Mouse (Mus musculus): Measurements from ENCODE around the gene Nr1h3. TPM values are rescaled to one million over a fixed set of nuclear protein-coding genes. Genes with fewer than 3 reads are reported as not detected.

Gene Nr1h3
- polyA plus RNA-seq, 1 experiment from 2014 or later: 0.91 TPM

GRCm38 (mm10) chr2:91182405-91183147, 20.1 kb downstream of the Nr1h3 start:
- peak overlapping the region; percentile 72 for H3K27ac ChIP-seq (replicated peaks; ENCODE audit: low read depth, low read length)
- no peaks in the 10 kb centered on the region for H3K36me3 ChIP-seq (replicated peaks; ENCODE audit: control insufficient read depth, insufficient read depth, low read depth, low read length)
- WGBS: under 1% methylated on average over 67 of the region's 81 CpGs
- no peaks in the 10 kb centered on the region for H3K4me1 ChIP-seq (ENCODE audit: control insufficient read depth, insufficient read depth, low read length)
- H3K9ac ChIP-seq (replicated peaks; ENCODE audit: low read length): peak overlapping the region; percentile 68
- H3K27me3 ChIP-seq (ENCODE audit: control insufficient read depth, insufficient read depth, low read length): no peaks in the 10 kb centered on the region
- H3K9me3 ChIP-seq (replicated peaks; ENCODE audit: control insufficient read depth, low read length): no peaks in the 10 kb centered on the region
- peak overlapping the region; percentile 78 for H3K4me2 ChIP-seq (ENCODE audit: low read depth, low read length)
- peak; percentile 94 for ATAC-seq (replicated peaks; ENCODE audit: insufficient number of reproducible peaks, low FRiP score, low TSS enrichment, low read depth)
- peak; percentile 84 for DNase-seq (ENCODE audit: low spot score)
- peak overlapping the region; percentile 87 for H3K4me3 ChIP-seq (ENCODE audit: low read depth, low read length)

DNA sequence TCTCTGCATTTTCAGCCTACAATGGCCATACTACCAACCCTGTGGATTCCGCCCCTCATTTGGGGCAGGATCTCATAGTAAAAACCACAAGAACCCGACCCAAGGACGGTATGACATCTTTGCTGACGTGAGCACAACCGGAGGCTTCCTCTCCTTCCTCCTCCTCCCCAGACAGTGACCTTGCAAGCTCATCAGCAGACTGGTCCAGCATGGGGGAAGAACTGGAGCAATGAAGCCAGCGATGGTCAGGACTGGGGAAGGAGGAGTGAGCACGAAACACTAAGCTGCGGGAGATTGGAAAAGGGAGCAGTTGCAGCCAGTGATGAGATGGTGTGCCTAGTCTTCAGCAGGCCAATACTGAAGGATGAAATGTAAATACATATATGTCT, 20.6 kb downstream of the Nr1h3 start:
- Histone ChIP-seq H3K9ac (replicated peaks; ENCODE audit: low read length) (peak overlapping the region; percentile 68), H3K27me3 (ENCODE audit: control insufficient read depth, insufficient read depth, low read length) (no peaks in the 10 kb centered on the region), H3K36me3 (replicated peaks; ENCODE audit: control insufficient read depth, insufficient read depth, low read depth, low read length) (no peaks in the 10 kb centered on the region), H3K4me1 (ENCODE audit: control insufficient read depth, insufficient read depth, low read length) (no peaks in the 10 kb centered on the region), H3K4me3 (ENCODE audit: low read depth, low read length) (peak overlapping the region; percentile 87), H3K4me2 (ENCODE audit: low read depth, low read length) (peak overlapping the region; percentile 78), H3K27ac (replicated peaks; ENCODE audit: low read depth, low read length) (no peak overlapping the region), H3K9me3 (replicated peaks; ENCODE audit: control insufficient read depth, low read length) (no peaks in the 10 kb centered on the region)
- no peak for ATAC-seq (replicated peaks; ENCODE audit: insufficient number of reproducible peaks, low FRiP score, low TSS enrichment, low read depth)
- 17% methylated on average over 8 of the region's 8 CpGs for WGBS
- no peak for DNase-seq (ENCODE audit: low spot score)

DNA sequence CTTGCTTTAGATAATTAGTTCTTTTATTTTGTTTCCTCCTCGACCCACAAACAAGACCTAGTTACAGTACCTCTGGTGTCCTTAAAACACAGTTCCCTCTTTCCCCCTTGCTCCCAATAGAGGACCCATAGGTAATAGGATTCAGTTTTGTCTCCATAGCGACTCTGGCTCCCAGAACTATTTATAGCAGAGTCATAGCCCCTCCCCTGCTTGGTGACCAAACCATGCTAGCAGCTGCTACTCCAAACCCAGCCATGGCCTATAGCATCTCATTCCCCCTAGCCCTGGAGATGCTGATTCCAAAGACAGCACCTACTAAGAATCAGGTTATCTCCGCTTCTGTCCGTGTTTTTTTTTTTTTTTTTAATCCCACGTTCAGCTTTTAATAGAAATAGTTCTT, 21.9 kb downstream of the Nr1h3 start:
- Histone ChIP-seq H3K9me3 (replicated peaks; ENCODE audit: control insufficient read depth, low read length) (no peaks in the 10 kb centered on the region), H3K9ac (replicated peaks; ENCODE audit: low read length) (no peak overlapping the region), H3K4me3 (ENCODE audit: low read depth, low read length) (no peak overlapping the region), H3K4me1 (ENCODE audit: control insufficient read depth, insufficient read depth, low read length) (no peaks in the 10 kb centered on the region), H3K27me3 (ENCODE audit: control insufficient read depth, insufficient read depth, low read length) (no peaks in the 10 kb centered on the region), H3K36me3 (replicated peaks; ENCODE audit: control insufficient read depth, insufficient read depth, low read depth, low read length) (no peaks in the 10 kb centered on the region), H3K4me2 (ENCODE audit: low read depth, low read length) (no peak overlapping the region), H3K27ac (replicated peaks; ENCODE audit: low read depth, low read length) (no peak overlapping the region)
- 77% methylated on average over 5 of the region's 5 CpGs for WGBS
- no peak for DNase-seq (ENCODE audit: low spot score)
- no peak for ATAC-seq (replicated peaks; ENCODE audit: insufficient number of reproducible peaks, low FRiP score, low TSS enrichment, low read depth)

DNA sequence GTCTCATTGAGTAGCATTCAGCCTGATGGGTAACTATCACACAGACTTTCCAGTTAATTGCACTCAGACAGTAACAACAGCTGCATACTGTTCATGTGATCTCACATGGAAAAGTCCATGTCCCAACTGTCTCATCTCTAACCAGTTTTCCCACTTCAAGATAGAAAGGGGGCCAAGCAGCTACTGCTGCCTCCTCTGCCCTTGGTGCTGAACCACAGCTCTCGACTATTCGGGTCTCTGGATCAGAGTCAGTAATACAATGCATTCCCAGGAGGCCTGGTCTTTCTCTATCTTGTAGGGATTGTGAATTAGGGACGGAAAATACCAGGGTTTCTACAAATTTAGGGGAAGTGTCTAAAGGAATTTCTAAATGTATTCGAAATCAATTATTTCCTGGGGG, 22.8 kb downstream of the Nr1h3 start:
- H3K9me3 ChIP-seq (replicated peaks; ENCODE audit: control insufficient read depth, low read length): no peaks in the 10 kb centered on the region
- no peak overlapping the region for H3K4me3 ChIP-seq (ENCODE audit: low read depth, low read length)
- no peaks in the 10 kb centered on the region for H3K27me3 ChIP-seq (ENCODE audit: control insufficient read depth, insufficient read depth, low read length)
- 40% methylated on average over 4 of the region's 4 CpGs for WGBS
- DNase-seq (ENCODE audit: low spot score): no peak
- H3K36me3 ChIP-seq (replicated peaks; ENCODE audit: control insufficient read depth, insufficient read depth, low read depth, low read length): no peaks in the 10 kb centered on the region
- no peaks in the 10 kb centered on the region for H3K4me1 ChIP-seq (ENCODE audit: control insufficient read depth, insufficient read depth, low read length)
- H3K9ac ChIP-seq (replicated peaks; ENCODE audit: low read length): no peak overlapping the region
- no peak overlapping the region for H3K4me2 ChIP-seq (ENCODE audit: low read depth, low read length)
- no peak for ATAC-seq (replicated peaks; ENCODE audit: insufficient number of reproducible peaks, low FRiP score, low TSS enrichment, low read depth)
- no peak overlapping the region for H3K27ac ChIP-seq (replicated peaks; ENCODE audit: low read depth, low read length)

DNA sequence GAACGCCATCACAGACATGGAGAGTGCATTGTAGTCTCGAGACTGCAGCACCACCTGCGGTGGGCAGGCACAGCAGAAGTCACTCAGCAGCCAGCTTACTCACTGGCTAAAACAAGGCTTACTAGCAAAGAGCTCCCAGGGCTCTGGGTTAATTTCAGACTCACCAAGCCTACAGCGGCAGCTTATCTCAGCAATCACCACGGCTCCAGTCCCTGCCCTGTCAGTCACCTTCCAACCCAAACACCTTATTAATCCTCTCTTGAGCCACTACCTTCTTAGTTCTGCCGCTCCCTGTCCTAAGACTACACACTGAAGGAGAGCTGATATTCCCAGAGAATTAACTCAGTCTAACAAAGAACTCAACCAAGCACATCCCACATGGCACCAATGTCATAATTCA, 26.4 kb downstream of the Nr1h3 start:
- H3K9ac ChIP-seq (replicated peaks; ENCODE audit: low read length): no peak overlapping the region
- H3K4me1 ChIP-seq (ENCODE audit: control insufficient read depth, insufficient read depth, low read length): no peaks in the 10 kb centered on the region
- no peak overlapping the region for H3K27ac ChIP-seq (replicated peaks; ENCODE audit: low read depth, low read length)
- no peak overlapping the region for H3K4me3 ChIP-seq (ENCODE audit: low read depth, low read length)
- no peak overlapping the region for H3K4me2 ChIP-seq (ENCODE audit: low read depth, low read length)
- ATAC-seq (replicated peaks; ENCODE audit: insufficient number of reproducible peaks, low FRiP score, low TSS enrichment, low read depth): no peak
- H3K36me3 ChIP-seq (replicated peaks; ENCODE audit: control insufficient read depth, insufficient read depth, low read depth, low read length): no peaks in the 10 kb centered on the region
- H3K27me3 ChIP-seq (ENCODE audit: control insufficient read depth, insufficient read depth, low read length): no peaks in the 10 kb centered on the region
- 71% methylated on average over 6 of the region's 6 CpGs for WGBS
- no peak for DNase-seq (ENCODE audit: low spot score)
- no peaks in the 10 kb centered on the region for H3K9me3 ChIP-seq (replicated peaks; ENCODE audit: control insufficient read depth, low read length)

DNA sequence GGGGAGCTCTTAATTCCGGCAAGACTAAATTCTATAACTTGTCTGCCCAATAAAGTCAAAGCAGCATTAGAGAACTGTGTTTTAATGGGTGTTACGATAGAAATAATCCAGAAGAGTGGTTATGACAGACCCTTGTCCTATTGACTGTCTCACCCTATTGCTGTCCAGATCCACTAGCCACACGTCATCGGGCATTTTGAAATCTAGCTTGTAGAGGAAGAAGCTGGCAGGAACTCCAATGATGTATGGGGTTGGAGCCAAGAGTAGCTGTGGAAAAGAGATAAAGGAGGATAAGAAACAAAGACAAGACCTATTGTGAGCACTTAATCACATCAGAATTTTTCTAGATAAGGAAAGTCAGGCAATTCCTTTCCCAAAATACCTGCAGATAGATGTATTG, 27.1 kb downstream of the Nr1h3 start:
- no peak overlapping the region for H3K4me3 ChIP-seq (ENCODE audit: low read depth, low read length)
- 90% methylated on average over 4 of the region's 4 CpGs for WGBS
- H3K27me3 ChIP-seq (ENCODE audit: control insufficient read depth, insufficient read depth, low read length): no peaks in the 10 kb centered on the region
- H3K4me1 ChIP-seq (ENCODE audit: control insufficient read depth, insufficient read depth, low read length): no peaks in the 10 kb centered on the region
- no peak overlapping the region for H3K27ac ChIP-seq (replicated peaks; ENCODE audit: low read depth, low read length)
- no peaks in the 10 kb centered on the region for H3K9me3 ChIP-seq (replicated peaks; ENCODE audit: control insufficient read depth, low read length)
- DNase-seq (ENCODE audit: low spot score) (no peak), ATAC-seq (replicated peaks; ENCODE audit: insufficient number of reproducible peaks, low FRiP score, low TSS enrichment, low read depth) (no peak)
- no peak overlapping the region for H3K4me2 ChIP-seq (ENCODE audit: low read depth, low read length)
- H3K36me3 ChIP-seq (replicated peaks; ENCODE audit: control insufficient read depth, insufficient read depth, low read depth, low read length): no peaks in the 10 kb centered on the region
- H3K9ac ChIP-seq (replicated peaks; ENCODE audit: low read length): no peak overlapping the region

DNA sequence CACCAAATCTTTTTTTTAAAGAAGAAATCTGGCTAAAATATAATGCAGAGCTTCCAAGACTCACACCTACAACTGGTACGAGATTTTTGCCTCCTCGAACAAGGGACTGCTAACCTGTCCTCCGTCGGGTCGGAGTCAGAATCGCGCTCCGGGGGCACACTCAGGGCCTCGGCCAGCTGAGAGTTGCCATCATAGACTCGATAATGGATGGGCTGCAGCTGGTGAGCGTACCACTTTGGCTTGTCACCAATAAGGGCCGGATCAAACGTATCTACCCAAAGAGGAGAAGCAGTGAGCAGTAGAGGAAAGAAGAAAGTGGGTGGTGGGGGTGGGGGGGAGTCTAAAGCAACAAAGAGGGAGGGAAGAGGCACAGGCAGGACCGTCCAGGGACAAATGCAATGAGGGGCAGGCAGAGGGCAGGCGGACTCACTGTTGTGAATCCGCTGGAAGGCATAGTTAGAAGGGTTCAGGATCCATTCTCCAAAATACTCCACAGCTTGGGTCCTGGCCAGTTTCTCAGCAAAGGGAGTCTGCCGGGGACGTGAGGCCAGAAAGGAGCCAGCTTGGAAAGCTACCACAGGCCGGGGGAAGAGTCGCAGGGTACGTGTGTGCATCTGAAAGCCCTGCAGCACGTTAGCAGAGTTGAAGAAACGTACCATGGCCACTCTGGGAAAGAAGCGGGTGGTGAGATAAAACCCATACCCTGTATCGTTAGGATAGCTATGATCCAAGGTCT, 32.9 kb downstream of the Nr1h3 start:
- no peak overlapping the region for H3K9ac ChIP-seq (replicated peaks; ENCODE audit: low read length)
- H3K27me3 ChIP-seq (ENCODE audit: control insufficient read depth, insufficient read depth, low read length): no peaks in the 10 kb centered on the region
- ATAC-seq (replicated peaks; ENCODE audit: insufficient number of reproducible peaks, low FRiP score, low TSS enrichment, low read depth) (no peak), DNase-seq (ENCODE audit: low spot score) (no peak)
- H3K36me3 ChIP-seq (replicated peaks; ENCODE audit: control insufficient read depth, insufficient read depth, low read depth, low read length): no peaks in the 10 kb centered on the region
- WGBS: 90% methylated on average over 25 of the region's 25 CpGs
- no peak overlapping the region for H3K27ac ChIP-seq (replicated peaks; ENCODE audit: low read depth, low read length)
- H3K4me3 ChIP-seq (ENCODE audit: low read depth, low read length): no peak overlapping the region
- H3K9me3 ChIP-seq (replicated peaks; ENCODE audit: control insufficient read depth, low read length): no peaks in the 10 kb centered on the region
- H3K4me1 ChIP-seq (ENCODE audit: control insufficient read depth, insufficient read depth, low read length): no peaks in the 10 kb centered on the region
- no peak overlapping the region for H3K4me2 ChIP-seq (ENCODE audit: low read depth, low read length)

- WGBS: 71% methylated on average over 4 of the region's 4 CpGs
- ATAC-seq (replicated peaks; ENCODE audit: insufficient number of reproducible peaks, low FRiP score, low TSS enrichment, low read depth): no peak
Measured at GRCm38 (mm10) chr2:91167629-91168028, 35.0 kb downstream of the Nr1h3 start.

More at GRCm38 (mm10) chr2:91167629-91168028, 35.0 kb downstream of the Nr1h3 start:
- no peak for DNase-seq (ENCODE audit: low spot score)
- Histone ChIP-seq H3K27me3 (ENCODE audit: control insufficient read depth, insufficient read depth, low read length) (no peaks in the 10 kb centered on the region), H3K36me3 (replicated peaks; ENCODE audit: control insufficient read depth, insufficient read depth, low read depth, low read length) (no peaks in the 10 kb centered on the region; the same call in 1 of the 2 replicates), H3K4me2 (ENCODE audit: low read depth, low read length) (no peak overlapping the region), H3K27ac (replicated peaks; ENCODE audit: low read depth, low read length) (no peak overlapping the region), H3K9me3 (replicated peaks; ENCODE audit: control insufficient read depth, low read length) (no peaks in the 10 kb centered on the region), H3K9ac (replicated peaks; ENCODE audit: low read length) (no peak overlapping the region), H3K4me1 (ENCODE audit: control insufficient read depth, insufficient read depth, low read length) (no peaks in the 10 kb centered on the region), H3K4me3 (ENCODE audit: low read depth, low read length) (no peak overlapping the region)
